Mouse (Mus musculus) thymus, adult 2 months (tissue): ENCODE measurements around the gene Ankrd65. TPM values are rescaled to one million over a fixed set of nuclear protein-coding genes. Genes with fewer than 3 reads are reported as not detected.

Experiments
- DNase-seq: peaks from one replicate; pipeline ENCODE4 v3.0.0; 2021
- H3K27ac ChIP-seq: fragments of 200-500 bp; 2 replicates; pipeline ENCODE4 v1.5.1; 2012; ENCODE audit warnings: low read length, control low read depth; ENCODE audit not compliant: control insufficient read depth, insufficient read depth
- H3K27me3 ChIP-seq: fragments of 200-500 bp; 2 replicates; pipeline ENCODE4 v1.6.1; 2012; ENCODE audit warnings: mild to moderate bottlenecking, low read length, moderate library complexity, mixed read lengths; ENCODE audit not compliant: control insufficient read depth, insufficient read depth
- H3K36me3 ChIP-seq: fragments of 200-500 bp; 2 replicates; pipeline ENCODE4 v1.6.1; 2012; ENCODE audit warnings: mild to moderate bottlenecking, low read length, moderate library complexity; ENCODE audit not compliant: control insufficient read depth, insufficient read depth
- H3K4me1 ChIP-seq: fragments of 200-500 bp; replicated peaks from 2 replicates; pipeline ENCODE4 v1.6.1; 2012; ENCODE audit warnings: low read length; ENCODE audit not compliant: control insufficient read depth, insufficient read depth
- H3K4me3 ChIP-seq: fragments of 200-500 bp; 2 replicates; pipeline ENCODE4 v1.5.1; 2012; ENCODE audit warnings: mild to moderate bottlenecking, low read length, control low read depth, moderate library complexity; ENCODE audit not compliant: control insufficient read depth, insufficient read depth
- CTCF ChIP-seq: fragments of 200-500 bp; IDR thresholded peaks from 2 replicates; pipeline ENCODE4 v1.5.1; 2012; ENCODE audit warnings: mild to moderate bottlenecking, control low read depth, low read length, moderate library complexity, borderline replicate concordance; ENCODE audit not compliant: control insufficient read depth, poor library complexity, insufficient read depth; ENCODE audit errors: extremely low read depth
- POLR2A ChIP-seq: fragments of 200-500 bp; IDR thresholded peaks from 2 replicates; pipeline ENCODE4 v1.6.1; 2012; ENCODE audit warnings: mild to moderate bottlenecking, low read length, control low read depth, moderate library complexity; ENCODE audit not compliant: control insufficient read depth, poor library complexity, insufficient read depth; ENCODE audit errors: extremely low read depth
- WGBS: fragments of 180-500 bp; shearing (Covaris S2); methylation state at CpG from one replicate; pipeline ENCODE4 v1.1.7; 2018; 5-methylcytosine and 5-hydroxymethylcytosine counted together
- polyA plus RNA-seq: library from polyadenylated mRNA; depleted of rRNA; stranded (reverse); fragments of >200 nt; gene quantifications from 2 replicates; pipeline ENCODE4 v1.2.3, GENCODE M21; 2012

The Ankrd65 gene
- polyA plus RNA-seq, 1 experiment = 0.42 TPM

DNA sequence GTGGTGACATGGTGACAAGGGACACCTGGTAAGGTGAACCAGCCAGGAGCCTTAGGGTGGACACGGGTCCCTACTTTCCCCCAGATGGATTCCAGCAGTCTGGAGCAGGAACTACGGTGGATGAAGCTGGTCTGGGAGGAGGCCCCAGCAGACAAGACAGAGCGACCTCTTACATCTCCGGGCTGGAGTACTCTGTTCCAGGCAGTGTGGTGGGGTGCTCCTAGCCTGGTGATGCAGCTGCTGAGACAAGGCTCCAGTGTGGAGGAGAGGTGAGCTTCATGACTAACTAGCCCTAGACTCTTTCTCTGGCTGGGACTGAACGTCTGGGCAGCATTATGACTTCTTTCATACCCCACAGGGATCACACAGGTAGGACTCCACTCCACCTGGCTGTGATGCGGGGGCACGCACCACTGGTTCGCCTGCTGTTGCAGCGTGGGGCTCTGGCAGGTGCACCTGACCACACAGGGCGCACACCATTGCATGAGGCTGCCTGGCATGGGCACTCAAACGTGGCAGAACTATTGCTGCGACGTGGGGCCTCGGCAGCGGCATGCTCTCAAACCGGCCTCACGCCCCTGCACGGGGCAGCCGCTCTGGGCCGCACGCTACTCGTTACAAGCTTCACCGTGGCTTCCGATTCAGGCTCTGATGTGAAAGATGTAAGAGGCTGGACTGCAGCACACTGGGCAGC is 1.1 kb downstream of the Ankrd65 start:
- 87% methylated on average over 24 of the region's 24 CpGs for WGBS
- no peak for TF ChIP-seq POLR2A
- no peak for TF ChIP-seq CTCF
- Histone ChIP-seq H3K36me3 (no peaks in the 10 kb centered on the region), H3K4me3 (no peak overlapping the region), H3K27me3 (no peaks in the 10 kb centered on the region), H3K27ac (no peak overlapping the region), H3K4me1 (no peaks in the 10 kb centered on the region)
- no peak for DNase-seq

DNA sequence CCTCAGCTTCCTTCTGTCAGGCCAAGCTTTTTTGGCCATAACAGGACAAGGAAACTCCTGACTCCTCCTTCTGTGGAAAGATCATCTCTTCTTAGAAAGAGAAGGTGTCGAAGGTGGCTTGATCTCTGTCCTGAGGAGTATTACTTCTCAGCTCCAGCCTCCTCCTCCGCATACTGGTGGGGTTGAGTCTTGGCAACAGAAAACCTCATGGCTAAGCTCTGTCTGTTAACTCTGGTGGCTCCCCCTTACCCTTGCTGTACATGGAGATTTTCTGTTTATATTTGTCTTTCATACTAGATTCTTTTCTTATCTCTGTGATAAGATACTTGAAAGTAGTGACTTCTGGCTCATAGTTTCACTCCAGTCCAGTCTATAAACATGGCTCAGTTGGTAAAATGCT is 3.5 kb downstream of the Ankrd65 start:
- no peak for DNase-seq
- no peaks in the 10 kb centered on the region for H3K4me1 ChIP-seq
- no peaks in the 10 kb centered on the region for H3K36me3 ChIP-seq
- H3K27ac ChIP-seq = no peak overlapping the region
- TF ChIP-seq CTCF (no peak), POLR2A (no peak)
- H3K27me3 ChIP-seq = no peaks in the 10 kb centered on the region
- WGBS = 80% methylated on average over 2 of the region's 2 CpGs
- no peak overlapping the region for H3K4me3 ChIP-seq

DNA sequence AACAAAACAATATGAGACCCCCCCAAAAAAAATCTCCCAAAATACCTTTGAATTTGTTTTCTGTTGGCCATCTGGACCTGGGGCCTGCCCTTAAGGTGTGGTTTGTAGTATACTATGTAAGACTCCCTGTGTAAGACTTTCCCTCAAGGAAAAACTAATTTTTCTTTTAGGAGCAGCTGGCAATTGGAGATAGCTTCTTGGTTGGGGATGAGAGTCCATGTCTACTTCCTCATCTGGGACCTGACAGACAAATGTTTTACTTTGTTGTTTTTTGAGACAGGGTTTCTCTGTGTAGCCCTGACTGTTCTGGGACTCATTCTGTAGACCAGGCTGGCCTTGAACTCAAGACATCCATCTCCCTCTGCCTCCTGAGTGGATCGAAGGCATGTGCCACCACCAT is 11.8 kb downstream of the Ankrd65 start:
- 96% methylated on average over 1 of the region's 1 CpGs for WGBS
- no peaks in the 10 kb centered on the region for H3K27me3 ChIP-seq
- no peak for DNase-seq
- peaks cover 4% of the 10 kb centered on the region for H3K36me3 ChIP-seq
- no peak for TF ChIP-seq CTCF
- no peak for TF ChIP-seq POLR2A
- no peak overlapping the region for H3K27ac ChIP-seq
- H3K4me1 ChIP-seq = peaks cover 7% of the 10 kb centered on the region
- no peak overlapping the region for H3K4me3 ChIP-seq

DNA sequence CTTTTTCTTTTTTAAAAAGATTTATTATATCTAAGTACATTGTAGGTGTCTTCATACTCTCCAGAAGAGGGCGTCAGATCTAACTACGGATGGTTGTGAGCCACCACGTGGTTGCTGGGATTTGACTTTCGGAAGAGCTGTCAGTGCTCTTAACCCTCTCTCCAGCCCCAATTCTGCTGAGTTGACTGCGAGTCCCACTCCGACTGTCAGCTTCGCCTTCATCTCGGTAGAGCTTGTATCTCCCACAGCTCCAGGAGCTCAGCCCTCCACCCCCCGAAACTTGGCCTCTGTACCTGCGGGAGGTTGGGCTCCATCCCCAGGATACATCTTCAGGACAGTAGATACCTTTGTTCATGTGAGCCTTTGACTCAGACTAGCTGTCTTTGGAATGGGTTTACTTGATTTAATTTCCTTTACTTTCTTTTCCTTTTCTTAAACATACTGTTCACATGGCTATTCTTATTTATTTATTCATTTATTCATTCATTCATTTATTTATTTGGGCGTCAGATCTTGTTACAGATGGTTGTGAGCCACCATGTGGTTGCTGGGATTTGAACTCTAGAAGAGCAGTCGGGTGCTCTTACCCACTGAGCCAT is 12.6 kb downstream of the Ankrd65 start, which contains the start of gene Mrpl20:
TSS of gene Mrpl20 (plus strand) at position 138 of the 599 bp plus-strand sequence.
- Histone ChIP-seq H3K36me3 (peaks cover 9% of the 10 kb centered on the region), H3K4me1 (peaks cover 7% of the 10 kb centered on the region), H3K4me3 (peak within 1 kb of the TSS; percentile 69), H3K27me3 (no peaks in the 10 kb centered on the region), H3K27ac (no peak within 1 kb of the TSS)
- no peak for DNase-seq
- WGBS = 11% methylated on average over 12 of the region's 12 CpGs
- TF ChIP-seq CTCF (no peak), POLR2A (no peak)

DNA sequence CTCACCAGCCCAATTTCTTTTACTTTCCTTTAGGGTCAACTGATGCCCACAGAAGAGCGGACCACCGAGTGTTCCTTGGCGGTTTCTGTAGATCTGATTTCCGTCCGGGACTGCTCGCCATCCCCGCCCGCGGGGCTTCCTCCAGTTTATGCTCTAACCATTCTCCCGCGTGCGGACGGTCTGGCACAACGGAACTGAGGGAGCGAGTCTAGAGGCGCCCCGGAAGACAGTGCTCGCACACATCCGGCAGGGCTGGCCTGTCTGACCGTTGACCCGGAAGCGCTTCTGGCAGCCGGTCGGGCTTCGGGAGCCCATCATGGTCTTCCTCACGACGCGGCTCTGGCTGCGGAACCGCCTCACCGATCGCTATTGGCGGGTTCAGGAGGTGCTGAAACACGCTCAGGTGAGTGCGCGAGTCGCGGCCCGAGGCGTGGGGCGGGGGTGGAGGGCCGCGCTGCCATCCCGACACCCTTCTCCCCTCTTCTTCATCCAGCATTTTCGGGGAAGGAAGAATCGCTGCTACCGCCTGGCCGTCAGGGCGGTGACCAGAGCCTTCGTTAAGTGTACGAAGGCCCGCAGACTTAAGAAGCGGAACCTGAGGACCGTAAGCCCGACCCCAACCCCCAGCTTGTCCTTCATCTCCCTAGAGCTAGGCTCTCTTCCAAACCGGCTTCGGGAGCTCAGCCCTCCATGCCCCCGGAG is 13.3 kb downstream of the Ankrd65 start:
- peak; percentile 97 for DNase-seq
- TF ChIP-seq CTCF (0 out of 2 replicates have a peak, but pooled peaks have one; percentile 26), POLR2A (peak; percentile 78)

DNA sequence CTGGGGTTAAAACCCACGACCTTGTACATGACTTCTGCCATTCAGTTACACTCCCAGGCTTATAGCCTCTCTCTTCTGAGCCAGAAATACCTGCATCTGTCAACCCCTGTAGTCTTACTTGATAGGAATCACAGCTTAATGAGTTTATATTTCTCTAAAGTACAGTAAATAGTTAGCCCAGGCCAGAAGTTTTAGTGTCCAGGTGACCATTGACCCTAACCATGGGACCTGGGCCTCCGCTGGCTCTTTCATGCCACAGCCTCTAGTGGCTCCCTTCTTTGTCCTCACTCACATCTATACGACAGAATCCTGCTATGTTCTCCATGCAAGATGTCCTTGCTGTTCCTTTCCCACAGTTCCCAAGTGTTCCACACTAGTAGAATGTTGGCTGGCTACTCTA is 17.6 kb downstream of the Ankrd65 start:
- Histone ChIP-seq H3K4me1 (peaks cover 4% of the 10 kb centered on the region), H3K36me3 (peaks cover 36% of the 10 kb centered on the region), H3K27me3 (no peaks in the 10 kb centered on the region), H3K4me3 (no peak overlapping the region), H3K27ac (no peak overlapping the region)
- TF ChIP-seq POLR2A (no peak), CTCF (no peak)
- DNase-seq = no peak
- WGBS = 99% methylated on average over 3 of the region's 3 CpGs

More for the DNA sequence above, 13.3 kb downstream of the Ankrd65 start:
- Histone ChIP-seq H3K27me3 (no peaks in the 10 kb centered on the region), H3K4me1 (peaks cover 7% of the 10 kb centered on the region), H3K27ac (no peak overlapping the region), H3K36me3 (peaks cover 15% of the 10 kb centered on the region), H3K4me3 (peak overlapping the region; percentile 69)
- WGBS = under 1% methylated on average over 58 of the region's 58 CpGs
